Mouse (Mus musculus) midbrain, embryonic 14.5 days (tissue): Measurements from ENCODE around the gene Elp1. TPM values are rescaled to one million over a fixed set of nuclear protein-coding genes. Genes with fewer than 3 reads are reported as not detected.

Experiments
- ATAC-seq: fragments of 200-750 bp; cut with Nextera tagmentation; 2 replicates; pipeline ENCODE4 v1.8.0; 2017; ENCODE audit warnings: moderate number of reproducible peaks, moderate library complexity; ENCODE audit not compliant: low FRiP score, low TSS enrichment
- DNase-seq: peaks from one replicate; pipeline ENCODE4 v3.0.0-alpha.2; 2015
- H3K27ac ChIP-seq: fragments of 300-500 bp; sonication (generic); replicated peaks from 2 replicates; pipeline ENCODE4 v1.5.1; 2014; ENCODE audit warnings: mild to moderate bottlenecking, low read depth, low read length, moderate library complexity
- H3K27me3 ChIP-seq: fragments of 300-500 bp; sonication (generic); 2 replicates; pipeline ENCODE4 v1.6.1; 2014; ENCODE audit warnings: low read length, control low read depth, mixed read lengths; ENCODE audit not compliant: control insufficient read depth, insufficient read depth
- H3K36me3 ChIP-seq: fragments of 300-500 bp; sonication (generic); 2 replicates; pipeline ENCODE4 v1.6.1; 2014; ENCODE audit warnings: low read length, control low read depth; ENCODE audit not compliant: control insufficient read depth, insufficient read depth
- H3K4me1 ChIP-seq: fragments of 300-500 bp; sonication (generic); 2 replicates; pipeline ENCODE4 v1.6.1; 2014; ENCODE audit warnings: mild to moderate bottlenecking, antibody characterized with exemption, low read length, control low read depth; ENCODE audit not compliant: control insufficient read depth, insufficient read depth
- H3K4me2 ChIP-seq: fragments of 300-500 bp; sonication (generic); 2 replicates; pipeline ENCODE4 v1.6.1; 2014; ENCODE audit warnings: mild to moderate bottlenecking, low read length, moderate library complexity
- H3K4me3 ChIP-seq: fragments of 300-500 bp; sonication (generic); replicated peaks from 2 replicates; pipeline ENCODE4 v1.5.1; 2014; ENCODE audit warnings: low read depth, low read length
- H3K9ac ChIP-seq: fragments of 300-500 bp; sonication (generic); replicated peaks from 2 replicates; pipeline ENCODE4 v1.6.1; 2014; ENCODE audit warnings: mild to moderate bottlenecking, low read length, moderate library complexity
- H3K9me3 ChIP-seq: fragments of 300-500 bp; sonication (generic); 2 replicates; pipeline ENCODE4 v1.6.1; 2016; ENCODE audit warnings: low read length, control low read depth, mixed read lengths; ENCODE audit not compliant: control insufficient read depth
- WGBS: fragments of 180-500 bp; shearing (Covaris S2); extraction: QIAGEN DNeasy Blood & Tissue Kit; methylation state at CpG from one replicate; pipeline ENCODE4 v1.1.7; 2014; 5-methylcytosine and 5-hydroxymethylcytosine counted together
- polyA plus RNA-seq: library from polyadenylated mRNA; unstranded; fragments of >200 nt; fragmentation: Nextera tagmentation; extraction: Ambion mirVana; gene quantifications from 2 replicates; pipeline ENCODE4 v1.2.1, GENCODE M21; 2014

Gene Elp1
- polyA plus RNA-seq, 1 experiment from 2014 or later = 90.2 TPM

- H3K36me3 ChIP-seq = peaks cover 70% of the 10 kb centered on the region
- H3K4me3 ChIP-seq = no peak overlapping the region
- H3K9ac ChIP-seq = no peak overlapping the region
- DNase-seq (no peak), ATAC-seq (no peak)
- no peaks in the 10 kb centered on the region for H3K4me1 ChIP-seq
- 61% methylated on average over 3 of the region's 3 CpGs for whole genome bisulfite sequencing
- no peak overlapping the region for H3K4me2 ChIP-seq
- no peaks in the 10 kb centered on the region for H3K9me3 ChIP-seq
- H3K27ac ChIP-seq = no peak overlapping the region
- no peaks in the 10 kb centered on the region for H3K27me3 ChIP-seq
Measured at GRCm38 (mm10) chr4:56811642-56812041, 9.5 kb upstream of the Elp1 start.

GRCm38 (mm10) chr4:56809050-56809449, 6.9 kb upstream of the Elp1 start:
- ATAC-seq (no peak), DNase-seq (no peak)
- Histone ChIP-seq H3K36me3 (peaks cover 74% of the 10 kb centered on the region), H3K27me3 (no peaks in the 10 kb centered on the region), H3K4me2 (no peak overlapping the region), H3K9me3 (no peaks in the 10 kb centered on the region), H3K9ac (no peak overlapping the region), H3K27ac (no peak overlapping the region), H3K4me1 (0 out of 2 replicates have a peak, but pooled peaks cover 3% of the 10 kb centered on the region), H3K4me3 (no peak overlapping the region)
- WGBS = 75% methylated on average over 4 of the region's 4 CpGs

DNA sequence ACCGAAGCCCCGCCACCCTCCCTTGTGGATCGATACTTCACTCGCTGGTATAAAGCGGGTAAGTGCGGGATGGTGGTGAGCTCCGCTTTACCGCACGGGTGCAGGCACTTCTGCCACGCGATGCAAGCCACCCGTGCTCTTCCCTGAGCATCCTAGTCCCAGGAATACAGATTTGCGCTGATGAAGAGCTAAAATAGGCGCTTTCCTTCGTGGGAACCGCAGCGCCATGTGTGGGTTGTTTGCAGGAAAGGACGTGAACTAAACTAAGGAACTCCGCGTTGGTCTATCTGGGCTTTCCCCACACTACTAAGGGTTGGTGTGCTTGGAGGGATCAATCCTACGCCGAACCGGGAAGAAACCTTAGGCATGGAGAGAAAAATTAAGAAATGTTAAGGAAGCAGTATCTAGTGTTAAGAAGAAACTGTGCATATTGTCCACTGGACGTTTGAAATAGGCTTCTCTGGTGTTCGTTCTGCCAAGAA, 579 bp upstream of the Elp1 start:
- no peak; the same call in 1 of the 2 replicates for ATAC-seq
- DNase-seq = no peak
- H3K27ac ChIP-seq = peak overlapping the region; percentile 91
- H3K36me3 ChIP-seq = peaks cover 51% of the 10 kb centered on the region
- 3% methylated on average over 25 of the region's 25 CpGs for WGBS
- H3K27me3 ChIP-seq = no peaks in the 10 kb centered on the region
- H3K9me3 ChIP-seq = no peaks in the 10 kb centered on the region
- H3K4me3 ChIP-seq = peak overlapping the region; percentile 94
- H3K9ac ChIP-seq = peak overlapping the region; percentile 78
- peak overlapping the region; percentile 62 for H3K4me2 ChIP-seq
- peaks cover 19% of the 10 kb centered on the region for H3K4me1 ChIP-seq

DNA sequence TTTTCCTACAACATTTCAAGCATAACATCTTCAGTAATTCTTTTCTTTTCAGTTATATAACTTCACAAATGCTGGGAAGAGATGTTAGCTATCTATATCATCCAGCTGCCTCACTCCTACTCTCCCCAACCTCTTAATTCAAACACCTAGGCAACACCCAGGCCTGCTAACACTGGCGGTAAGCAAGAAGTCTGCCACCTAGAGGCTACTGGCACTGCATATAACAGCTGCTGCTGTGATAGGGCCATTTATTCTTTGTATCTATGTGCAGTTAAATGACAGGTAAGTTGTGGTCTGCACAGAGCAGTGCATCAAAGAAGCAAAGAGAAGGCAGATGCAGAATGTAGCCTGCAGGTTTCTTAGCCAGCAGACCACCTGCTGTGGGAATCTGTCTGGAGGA, 10.8 kb downstream of the Elp1 start:
- H3K27me3 ChIP-seq = no peaks in the 10 kb centered on the region
- H3K9ac ChIP-seq = no peak overlapping the region
- no peak overlapping the region for H3K27ac ChIP-seq
- no peaks in the 10 kb centered on the region for H3K4me1 ChIP-seq
- no peak overlapping the region for H3K4me3 ChIP-seq
- no peaks in the 10 kb centered on the region for H3K9me3 ChIP-seq
- WGBS = 42% methylated on average over 1 of the region's 1 CpGs
- DNase-seq (peak; percentile 62), ATAC-seq (no peak)
- no peak overlapping the region for H3K4me2 ChIP-seq
- peaks cover 94% of the 10 kb centered on the region for H3K36me3 ChIP-seq

DNA sequence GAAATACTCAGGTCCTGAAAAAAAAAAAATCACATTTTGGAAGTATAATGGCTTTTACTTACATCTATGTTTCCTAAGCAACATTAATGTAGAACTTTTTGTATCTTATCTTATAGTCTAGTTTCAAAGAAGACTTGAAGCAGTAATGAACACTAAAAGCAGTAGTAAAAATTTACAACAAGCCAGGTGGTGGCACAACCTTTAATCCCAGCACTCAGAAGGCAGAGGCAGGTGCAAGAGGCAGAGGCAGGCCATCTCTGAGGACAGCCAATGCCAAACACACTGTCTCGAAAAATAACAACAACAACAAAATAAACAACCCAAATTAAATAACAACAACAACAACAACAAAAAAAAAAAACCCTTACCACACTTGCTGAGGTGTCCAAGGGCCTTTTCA, 31.1 kb downstream of the Elp1 start:
- H3K4me2 ChIP-seq = no peak overlapping the region
- WGBS = 76% methylated on average over 1 of the region's 1 CpGs
- H3K9me3 ChIP-seq = no peaks in the 10 kb centered on the region
- ATAC-seq = no peak
- H3K27ac ChIP-seq = no peak overlapping the region
- H3K9ac ChIP-seq = no peak overlapping the region
- no peak for DNase-seq
- peaks cover 92% of the 10 kb centered on the region for H3K36me3 ChIP-seq
- no peak overlapping the region for H3K4me3 ChIP-seq
- no peaks in the 10 kb centered on the region for H3K27me3 ChIP-seq
- no peaks in the 10 kb centered on the region for H3K4me1 ChIP-seq

GRCm38 (mm10) chr4:56768913-56769312, 33.2 kb downstream of the Elp1 start:
- Histone ChIP-seq H3K36me3 (peaks cover 96% of the 10 kb centered on the region), H3K9ac (no peak overlapping the region), H3K27ac (no peak overlapping the region), H3K4me3 (no peak overlapping the region), H3K9me3 (no peaks in the 10 kb centered on the region), H3K27me3 (no peaks in the 10 kb centered on the region), H3K4me2 (no peak overlapping the region), H3K4me1 (no peaks in the 10 kb centered on the region)
- no peak for DNase-seq
- 96% methylated on average over 7 of the region's 7 CpGs for WGBS
- no peak for ATAC-seq

GRCm38 (mm10) chr4:56767861-56768284, 34.3 kb downstream of the Elp1 start:
- no peak for DNase-seq
- Histone ChIP-seq H3K36me3 (peaks cover 96% of the 10 kb centered on the region), H3K4me1 (no peaks in the 10 kb centered on the region), H3K9ac (no peak overlapping the region), H3K4me2 (no peak overlapping the region), H3K9me3 (no peaks in the 10 kb centered on the region), H3K27me3 (no peaks in the 10 kb centered on the region), H3K4me3 (no peak overlapping the region), H3K27ac (no peak overlapping the region)
- ATAC-seq = no peak
- WGBS = 87% methylated on average over 5 of the region's 5 CpGs

- H3K36me3 ChIP-seq = peaks cover 98% of the 10 kb centered on the region
- no peaks in the 10 kb centered on the region for H3K9me3 ChIP-seq
- H3K4me1 ChIP-seq = no peaks in the 10 kb centered on the region
- H3K27ac ChIP-seq = no peak overlapping the region
- no peak for DNase-seq
- WGBS = 100% methylated on average over 1 of the region's 1 CpGs
- H3K9ac ChIP-seq = no peak overlapping the region
- H3K4me3 ChIP-seq = no peak overlapping the region
- no peak overlapping the region for H3K4me2 ChIP-seq
- ATAC-seq = no peak
- no peaks in the 10 kb centered on the region for H3K27me3 ChIP-seq
Measured at GRCm38 (mm10) chr4:56757693-56758092, 44.4 kb downstream of the Elp1 start.

DNA sequence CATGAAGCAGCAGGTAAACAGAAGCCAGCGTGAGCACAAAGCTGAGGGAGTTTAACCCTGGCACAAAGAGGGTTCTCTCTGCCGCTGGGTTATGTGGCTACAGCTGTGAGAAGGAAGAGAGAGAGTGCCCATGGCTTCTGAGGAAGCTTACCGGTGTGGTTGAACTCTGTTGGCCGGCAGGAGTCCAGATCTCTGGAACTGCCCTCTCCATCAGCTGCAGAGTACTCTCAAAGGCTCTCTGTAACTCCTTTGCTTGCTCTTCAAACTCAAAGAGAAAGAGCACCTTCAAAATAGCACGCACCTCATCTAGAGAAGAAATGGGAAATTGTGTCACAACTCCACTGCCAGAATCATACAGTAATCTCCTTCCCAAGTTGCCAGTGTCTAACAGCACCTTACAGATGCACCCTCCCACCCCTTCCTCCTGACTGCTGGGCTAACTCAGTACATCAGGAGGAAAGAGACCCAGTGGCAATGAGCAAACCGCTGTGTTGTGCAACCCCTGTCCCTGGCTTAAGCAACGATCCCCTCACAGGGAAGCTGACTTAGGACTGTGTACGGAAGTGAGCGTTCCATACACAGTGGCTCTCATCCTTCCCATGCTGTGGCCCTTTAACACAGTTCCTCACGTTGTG, 45.0 kb downstream of the Elp1 start:
- no peaks in the 10 kb centered on the region for H3K4me1 ChIP-seq
- ATAC-seq (no peak), DNase-seq (no peak)
- H3K4me3 ChIP-seq = no peak overlapping the region
- no peak overlapping the region for H3K9ac ChIP-seq
- H3K27me3 ChIP-seq = no peaks in the 10 kb centered on the region
- H3K36me3 ChIP-seq = peaks cover 94% of the 10 kb centered on the region
- H3K4me2 ChIP-seq = no peak overlapping the region
- H3K9me3 ChIP-seq = no peaks in the 10 kb centered on the region
- H3K27ac ChIP-seq = no peak overlapping the region
- 93% methylated on average over 10 of the region's 10 CpGs for WGBS
